In genomic region chr9:95279590-95280344, GRCm38 (mm10) we compare ENCODE assay signal across 8 mouse cellular contexts.
DNase-seq lines count a peak whose midpoint lies in the region; ATAC-seq lines count a peak whose summit lies in the region.

No protein-coding gene starts in this region.

- H3K9ac ChIP-seq in liver, embryonic 12.5 days: no peak overlapping the region

- intact Hi-C loops in heart, postnatal 14 days (cut with DNase I): loop anchor here (5.0 kb wide), 2 partner anchors 112 to 128 kb away; partner anchors contain the start of gene Chst2

- peaks cover 6% of the 10 kb centered on the region for H3K27me3 ChIP-seq in megakaryocyte, embryonic 14.5 days (replicated peaks)
- H3K27me3 ChIP-seq in liver, embryonic 12.5 days (replicated peaks): no peaks in the 10 kb centered on the region

- no peaks in the 10 kb centered on the region for H3K9me3 ChIP-seq in megakaryocyte, embryonic 14.5 days
- no peaks in the 10 kb centered on the region for H3K9me3 ChIP-seq in liver, embryonic 12.5 days (replicated peaks)

- peaks cover 19% of the 10 kb centered on the region for H3K4me1 ChIP-seq in megakaryocyte, embryonic 14.5 days
- H3K4me1 ChIP-seq in liver, embryonic 12.5 days: peaks cover 37% of the 10 kb centered on the region

- H3K36me3 ChIP-seq in megakaryocyte, embryonic 14.5 days (replicated peaks; ENCODE audit: low read length): no peaks in the 10 kb centered on the region
- no peaks in the 10 kb centered on the region for H3K36me3 ChIP-seq in liver, embryonic 12.5 days

- ATAC-seq in megakaryocyte, adult 5-6 weeks (ENCODE audit: poor library complexity, severe bottlenecking): no peak
- peak; percentile 92 for ATAC-seq in liver, embryonic 12.5 days

- H3K27ac ChIP-seq in liver, embryonic 12.5 days: peak overlapping the region; percentile 43

- 23% methylated on average over 10 of the region's 10 CpGs for WGBS in liver, embryonic 12.5 days (ENCODE audit: insufficient replicate concordance)

- peak overlapping the region; percentile 84 for H3K4me3 ChIP-seq in megakaryocyte, embryonic 14.5 days (replicated peaks)
- no peak overlapping the region for H3K4me3 ChIP-seq in liver, embryonic 12.5 days

- DNase-seq in embryo, embryonic 11 days: peak; percentile 20
- DNase-seq in heart, postnatal 14 days: peak; percentile 45 to 71
- DNase-seq in thymus, postnatal 0 days (ENCODE audit: low spot score): peak; percentile 76
- DNase-seq in testis, postnatal 10 days (ENCODE audit: low spot score): no peak
- DNase-seq in layer of hippocampus, postnatal 25 days (ENCODE audit: extremely low spot score in 1 of 2, low spot score in 1 of 2): no peak

- peak overlapping the region; percentile 36 for H3K4me2 ChIP-seq in liver, embryonic 12.5 days

Comparison
In these comparisons a context has a peak if more than half of its experiments do, and no peak if none do; other contexts are left out.
1. DNase-seq: peak in embryo, embryonic 11 days (single experiment), heart, postnatal 14 days (2 of 2) and thymus, postnatal 0 days (single experiment); none in testis, postnatal 10 days (single experiment) and layer of hippocampus, postnatal 25 days (0 of 2).